Mouse (Mus musculus): ENCODE results near the gene Cyp2j5.
"Not testable (repeated sequence)": the region's sequence is repeated elsewhere in the genome, so short reads cannot be mapped to it uniquely, and the experiment has no call there.

Cyp2j5 gene

GRCm38 (mm10) chr4:96663991-96664390 lies at the start of gene Cyp2j5:
Gene Cyp2j5 (minus strand): TSS chr4:96664154.
- DNase-seq (ENCODE audit: low spot score in 2 of 2) = no peak

- peak; percentile 68 to 80 for DNase-seq (ENCODE audit: low spot score in 2 of 2)
These were observed 41.5 kb upstream of the Cyp2j5 start for GRCm38 (mm10) chr4:96705281-96705951.

- DNase-seq (ENCODE audit: low spot score in 2 of 2) = no peak
These were observed 34.2 kb upstream of the Cyp2j5 start for GRCm38 (mm10) chr4:96698218-96698561.

- DNase-seq (ENCODE audit: low spot score in 2 of 2) = no peak
These were observed 33.7 kb upstream of the Cyp2j5 start for GRCm38 (mm10) chr4:96697511-96698217.

- DNase-seq (ENCODE audit: low spot score in 2 of 2) = peak; percentile 62 to 83
These were observed 32.8 kb upstream of the Cyp2j5 start for GRCm38 (mm10) chr4:96696614-96697360.

GRCm38 (mm10) chr4:96687358-96687803 lies 23.4 kb upstream of the Cyp2j5 start:
- DNase-seq (ENCODE audit: low spot score in 2 of 2) = no peak

- peak in 1 of 2 experiments; percentile 29 for DNase-seq (ENCODE audit: low spot score in 2 of 2)
These were observed 19.5 kb upstream of the Cyp2j5 start for GRCm38 (mm10) chr4:96683474-96683873.

- no peak for DNase-seq (ENCODE audit: low spot score in 2 of 2)
These were observed 17.0 kb upstream of the Cyp2j5 start for GRCm38 (mm10) chr4:96680966-96681365.

- peak; percentile 38 to 53 for DNase-seq (ENCODE audit: low spot score in 2 of 2)
These were observed 16.3 kb upstream of the Cyp2j5 start for GRCm38 (mm10) chr4:96680233-96680632.

GRCm38 (mm10) chr4:96664668-96665454 lies 907 bp upstream of the Cyp2j5 start:
- DNase-seq (ENCODE audit: low spot score in 2 of 2) = no peak

GRCm38 (mm10) chr4:96635455-96635854 lies 28.5 kb downstream of the Cyp2j5 start:
- no peak for DNase-seq (ENCODE audit: low spot score in 2 of 2)

GRCm38 (mm10) chr4:96622474-96622873 lies 41.5 kb downstream of the Cyp2j5 start:
- no peak for DNase-seq (ENCODE audit: low spot score in 2 of 2)

- DNase-seq (ENCODE audit: low spot score in 2 of 2) = peak in 1 of 2 experiments; percentile 73
These were observed 72.2 kb downstream of the Cyp2j5 start for GRCm38 (mm10) chr4:96591791-96592150.

GRCm38 (mm10) chr4:96590911-96591790 lies 72.8 kb downstream of the Cyp2j5 start, which contains the start of gene Cyp2j9:
Gene Cyp2j9 (minus strand): TSS chr4:96591578.
- DNase-seq (ENCODE audit: low spot score in 2 of 2) = peak in 1 of 2 experiments; percentile 57

GRCm38 (mm10) chr4:96581425-96582088 lies 82.4 kb downstream of the Cyp2j5 start:
- DNase-seq (ENCODE audit: low spot score in 2 of 2) = no peak

- not testable (repeated sequence) for DNase-seq (ENCODE audit: low spot score in 2 of 2)
These were observed 83.6 kb downstream of the Cyp2j5 start for GRCm38 (mm10) chr4:96580351-96580750.
